Mouse (Mus musculus) kidney, postnatal 25 days (tissue): ENCODE measurements at regions not wholly inside any gene's neighbourhood (a gene's known extent, or its start where the extent isn't known, plus 50 kb on each side); places are given as distances from the start of the nearest gene placed in this dataset.
A peak's percentile ranks its signal among the peaks of the same experiment; 100 is the strongest.

Experiments used
- DNase-seq, 2 experiments: peaks; one replicate each; pipeline ENCODE4 v3.0.0; 2021; ENCODE audit warnings: mixed read lengths in 2 of 2

- DNase-seq, result no peak
These were observed 313.8 kb upstream of the Clint1 start for GRCm38 (mm10) chr11:45538011-45538410.

GRCm38 (mm10) chr11:45539459-45539858 lies 312.4 kb upstream of the Clint1 start:
- DNase-seq, result peak; percentile 75 to 83

GRCm38 (mm10) chr11:45544531-45544930 lies 307.3 kb upstream of the Clint1 start:
- DNase-seq, result no peak

- DNase-seq, result no peak
These were observed 305.8 kb upstream of the Clint1 start for GRCm38 (mm10) chr11:45545896-45546626.

GRCm38 (mm10) chr11:45546861-45547260 lies 305.0 kb upstream of the Clint1 start:
- DNase-seq, result no peak

- no peak for DNase-seq
These were observed 301.5 kb upstream of the Clint1 start for GRCm38 (mm10) chr11:45550376-45550775.

- DNase-seq, result no peak
These were observed 274.2 kb upstream of the Clint1 start for GRCm38 (mm10) chr11:45577469-45578154.

- no peak for DNase-seq
These were observed 259.5 kb upstream of the Clint1 start for GRCm38 (mm10) chr11:45592335-45592734.

- DNase-seq, result no peak
These were observed 258.8 kb upstream of the Clint1 start for GRCm38 (mm10) chr11:45592890-45593642.

GRCm38 (mm10) chr11:45595372-45595771 lies 256.5 kb upstream of the Clint1 start:
- DNase-seq, result no peak

GRCm38 (mm10) chr11:45621824-45622223 lies 230.0 kb upstream of the Clint1 start:
- DNase-seq, result no peak

GRCm38 (mm10) chr11:45622701-45623100 lies 229.2 kb upstream of the Clint1 start:
- DNase-seq, result no peak

GRCm38 (mm10) chr11:45624233-45624632 lies 227.6 kb upstream of the Clint1 start:
- no peak for DNase-seq

GRCm38 (mm10) chr11:45629250-45629649 lies 222.6 kb upstream of the Clint1 start:
- peak in 1 of 2 experiments; percentile 24 for DNase-seq

GRCm38 (mm10) chr11:45634535-45635235 lies 217.2 kb upstream of the Clint1 start:
- no peak for DNase-seq

- DNase-seq, result no peak
These were observed 216.0 kb upstream of the Clint1 start for GRCm38 (mm10) chr11:45635896-45636295.

- DNase-seq, result no peak
These were observed 212.6 kb upstream of the Clint1 start for GRCm38 (mm10) chr11:45639236-45639635.

- no peak for DNase-seq
These were observed 209.6 kb upstream of the Clint1 start for GRCm38 (mm10) chr11:45642142-45642756.

- no peak for DNase-seq
These were observed 208.1 kb upstream of the Clint1 start for GRCm38 (mm10) chr11:45643629-45644325.

GRCm38 (mm10) chr11:45645815-45646214 lies 206.0 kb upstream of the Clint1 start:
- DNase-seq, result no peak

GRCm38 (mm10) chr11:45647888-45648287 lies 204.0 kb upstream of the Clint1 start:
- peak in 1 of 2 experiments; percentile 6 for DNase-seq

- no peak for DNase-seq
These were observed 195.6 kb upstream of the Clint1 start for GRCm38 (mm10) chr11:45656260-45656659.
